Mouse (Mus musculus) intestine, embryonic 16.5 days (tissue): ENCODE data around the gene Fcor. TPM values are rescaled to one million over a fixed set of nuclear protein-coding genes. Genes with fewer than 3 reads are reported as not detected.

ENCODE experiments used
- ATAC-seq: fragments of 200-750 bp; cut with Nextera tagmentation; 2 replicates; pipeline ENCODE4 v1.8.0; 2017; ENCODE audit warnings: moderate TSS enrichment, moderate library complexity
- H3K27ac ChIP-seq: fragments of 300-500 bp; sonication (generic); 2 replicates; pipeline ENCODE4 v1.5.1; 2014; ENCODE audit warnings: mild to moderate bottlenecking, low read length
- H3K27me3 ChIP-seq: fragments of 300-500 bp; sonication (generic); replicated peaks from 2 replicates; pipeline ENCODE4 v1.6.1; 2014; ENCODE audit warnings: low read length, control low read depth, mixed read lengths; ENCODE audit not compliant: control insufficient read depth, insufficient read depth
- H3K36me3 ChIP-seq: fragments of 300-500 bp; sonication (generic); 2 replicates; pipeline ENCODE4 v1.6.1; 2014; ENCODE audit warnings: low read length, control low read depth; ENCODE audit not compliant: control insufficient read depth, insufficient read depth
- H3K4me1 ChIP-seq: fragments of 300-500 bp; sonication (generic); 2 replicates; pipeline ENCODE4 v1.6.1; 2014; ENCODE audit warnings: low read length, control low read depth, mixed read lengths; ENCODE audit not compliant: control insufficient read depth, insufficient read depth
- H3K4me2 ChIP-seq: fragments of 300-500 bp; sonication (generic); 2 replicates; pipeline ENCODE4 v1.6.1; 2014; ENCODE audit warnings: low read depth, low read length, control low read depth
- H3K4me3 ChIP-seq: fragments of 300-500 bp; sonication (generic); 2 replicates; pipeline ENCODE4 v1.5.1; 2014; ENCODE audit warnings: mild to moderate bottlenecking, low read length
- H3K9ac ChIP-seq: fragments of 300-500 bp; sonication (generic); 2 replicates; pipeline ENCODE4 v1.6.1; 2014; ENCODE audit warnings: low read depth, low read length
- H3K9me3 ChIP-seq: fragments of 300-500 bp; sonication (generic); 2 replicates; pipeline ENCODE4 v1.6.1; 2016; ENCODE audit warnings: low read length, control low read depth; ENCODE audit not compliant: control insufficient read depth
- whole genome bisulfite sequencing: fragments of 180-500 bp; shearing (Covaris S2); extraction: QIAGEN DNeasy Blood & Tissue Kit; methylation state at CpG from one replicate; pipeline ENCODE4 v1.1.7; 2014; 5-methylcytosine and 5-hydroxymethylcytosine counted together
- polyA plus RNA-seq: library from polyadenylated mRNA; unstranded; fragments of >200 nt; fragmentation: Nextera tagmentation; extraction: Ambion mirVana; gene quantifications from 2 replicates; pipeline ENCODE4 v1.2.1, GENCODE M21; 2015

Fcor gene
- polyA plus RNA-seq, 1 experiment from 2014 or later = 7.3 TPM

DNA sequence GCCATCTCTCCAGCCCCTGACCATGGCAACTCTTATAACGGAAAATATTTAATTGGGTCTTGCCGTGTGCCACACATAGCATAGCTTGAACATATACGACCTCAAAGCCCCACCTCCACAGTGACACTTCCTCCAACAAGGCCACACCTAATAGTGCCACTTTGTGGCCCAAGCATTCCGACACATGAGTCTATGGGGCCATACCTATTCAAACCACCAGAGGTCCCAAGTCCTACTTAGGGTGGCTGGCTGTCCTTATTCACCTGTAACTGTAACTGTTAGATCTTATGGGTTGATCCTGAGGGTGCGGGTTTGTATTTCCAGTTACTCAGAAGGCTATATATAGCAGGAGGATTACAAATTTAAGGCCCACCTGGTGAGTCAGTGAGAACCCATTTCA, 44.1 kb downstream of the Fcor start:
- Histone ChIP-seq H3K27ac (no peak overlapping the region), H3K4me3 (no peak overlapping the region), H3K4me1 (no peaks in the 10 kb centered on the region; the same call in 1 of the 2 replicates), H3K4me2 (no peak overlapping the region), H3K9me3 (no peaks in the 10 kb centered on the region), H3K9ac (no peak overlapping the region), H3K27me3 (no peaks in the 10 kb centered on the region), H3K36me3 (no peaks in the 10 kb centered on the region)
- 32% methylated on average over 5 of the region's 5 CpGs for WGBS
- ATAC-seq = 0 out of 2 replicates have a peak, but pooled peaks have one; percentile 18

DNA sequence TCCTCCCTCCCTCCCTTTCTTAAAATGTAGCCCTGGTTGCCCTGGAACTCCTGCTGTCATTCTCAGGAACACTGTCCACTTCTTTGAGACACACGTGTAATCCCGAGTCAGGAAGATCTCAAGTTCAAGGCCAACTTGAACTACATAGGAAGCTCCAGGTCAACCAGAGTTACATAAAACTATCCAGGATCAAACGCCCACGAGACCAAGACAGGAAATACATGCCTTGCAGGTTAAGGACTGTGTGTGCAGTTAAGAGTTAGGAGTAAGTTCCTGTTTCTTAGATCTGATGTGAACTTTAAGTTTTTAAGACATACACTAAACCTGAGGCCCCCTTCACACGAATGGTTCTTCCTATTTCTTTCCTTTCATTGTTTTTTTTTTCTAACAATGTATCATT, 45.2 kb downstream of the Fcor start:
- no peak for ATAC-seq
- WGBS = 56% methylated on average over 5 of the region's 5 CpGs
- Histone ChIP-seq H3K27ac (no peak overlapping the region), H3K9ac (no peak overlapping the region), H3K4me2 (no peak overlapping the region), H3K4me3 (no peak overlapping the region), H3K27me3 (no peaks in the 10 kb centered on the region), H3K4me1 (peaks cover 4% of the 10 kb centered on the region; the same call in 1 of the 2 replicates), H3K9me3 (no peaks in the 10 kb centered on the region), H3K36me3 (no peaks in the 10 kb centered on the region)

DNA sequence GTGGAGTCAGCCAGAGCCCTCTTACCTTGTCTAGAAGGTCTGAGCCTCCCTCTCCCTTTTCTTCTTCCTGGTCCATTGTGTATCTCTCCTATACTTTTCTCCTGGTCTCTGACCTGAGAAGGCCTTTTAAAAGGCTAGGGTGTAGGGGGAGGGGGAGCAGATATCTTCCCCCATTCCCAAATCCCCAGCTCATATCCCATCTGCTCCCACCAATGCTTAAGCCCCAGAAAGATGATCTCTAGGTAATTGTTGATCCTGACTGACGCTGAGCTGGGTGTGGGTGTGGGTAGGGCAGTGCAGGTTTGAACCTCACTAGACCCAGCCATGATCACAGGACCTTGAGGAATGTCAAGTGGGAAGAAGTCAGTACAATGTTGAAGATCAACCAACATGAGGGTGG, 46.7 kb downstream of the Fcor start, which contains the start of gene Pcp2:
Pcp2 (minus strand) TSS at position 101 of the 400 bp plus-strand sequence.
- no peak within 1 kb of the TSS for H3K27ac ChIP-seq

DNA sequence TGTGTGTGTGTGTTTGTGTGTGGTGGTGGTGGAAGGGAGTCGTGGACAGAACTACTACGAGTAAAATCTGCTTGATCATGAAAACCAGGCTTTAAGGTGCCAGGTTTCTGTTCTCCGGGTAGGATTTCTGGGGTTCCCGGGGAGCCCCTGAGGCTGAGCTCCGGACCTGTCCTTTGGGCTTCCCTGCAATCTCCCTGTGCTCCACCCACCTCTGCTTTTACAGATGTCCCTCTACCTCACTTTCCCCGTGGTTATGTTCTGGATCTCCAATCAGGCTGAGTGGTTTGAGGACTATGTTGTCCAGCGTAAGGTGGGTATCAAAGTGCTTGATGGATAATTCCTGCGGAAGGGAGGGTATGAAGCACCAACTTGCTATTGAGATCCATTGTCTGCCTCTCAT, 50.0 kb downstream of the Fcor start:
- Histone ChIP-seq H3K9ac (0 out of 2 replicates have a peak overlapping the region, but pooled peaks have one; percentile 73), H3K4me2 (peak overlapping the region; percentile 64), H3K27ac (no peak overlapping the region), H3K9me3 (no peaks in the 10 kb centered on the region), H3K4me3 (peak overlapping the region; percentile 66), H3K4me1 (peaks cover 14% of the 10 kb centered on the region), H3K36me3 (peaks cover 10% of the 10 kb centered on the region), H3K27me3 (no peaks in the 10 kb centered on the region)
- WGBS = 68% methylated on average over 8 of the region's 8 CpGs
- no peak for ATAC-seq

More for the DNA sequence above, 46.7 kb downstream of the Fcor start, which contains the start of gene Pcp2:
- H3K4me2 ChIP-seq = no peak within 1 kb of the TSS
- H3K36me3 ChIP-seq = no peaks in the 10 kb centered on the region
- H3K4me1 ChIP-seq = peaks cover 6% of the 10 kb centered on the region
- H3K9me3 ChIP-seq = no peaks in the 10 kb centered on the region
- H3K27me3 ChIP-seq = no peaks in the 10 kb centered on the region
- no peak within 1 kb of the TSS for H3K4me3 ChIP-seq
- H3K9ac ChIP-seq = no peak within 1 kb of the TSS
- WGBS = 70% methylated on average over 1 of the region's 1 CpGs
- ATAC-seq = no peak

DNA sequence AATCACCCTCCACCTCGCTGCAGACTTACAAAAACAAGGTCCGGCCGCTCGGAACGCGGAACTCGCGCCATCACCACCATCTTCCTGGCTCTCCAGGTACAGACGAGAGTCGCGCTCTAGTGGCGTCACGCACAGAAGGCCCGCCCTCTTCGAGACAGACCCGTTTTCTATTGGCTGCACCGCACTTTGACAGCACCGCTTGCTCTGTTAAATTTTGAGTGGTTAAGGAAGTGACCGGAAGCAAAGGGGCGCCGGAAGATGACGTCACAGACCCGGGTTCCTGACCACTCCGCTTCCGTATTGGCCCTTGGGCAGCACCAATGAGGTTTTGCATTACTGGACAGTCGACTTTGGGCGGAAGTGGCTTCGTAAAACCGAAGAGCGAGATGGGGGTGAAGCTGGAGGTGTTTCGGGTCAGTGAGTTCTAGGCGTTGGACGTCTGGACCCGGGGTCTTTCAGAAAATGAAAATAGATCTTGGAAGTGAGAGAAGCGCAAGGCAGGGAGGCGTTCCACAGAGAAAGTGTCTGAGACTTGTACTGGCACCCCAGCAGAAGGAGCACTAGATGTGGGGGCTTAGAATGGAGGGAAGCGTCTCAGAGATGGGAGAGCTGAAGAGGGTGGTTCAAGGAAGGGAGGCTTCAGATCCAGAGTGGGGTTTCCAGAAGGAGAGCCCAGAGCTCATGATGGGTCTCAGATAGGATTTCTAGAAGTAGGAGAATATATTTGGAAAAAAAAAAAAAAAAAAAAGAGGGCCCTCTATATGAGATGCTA, 50.8 kb downstream of the Fcor start, which contains the start of the genes Xab2 and Pet100:
Xab2 (minus strand) TSS at position 118 of the 772 bp plus-strand sequence.
Pet100 (plus strand) TSS at position 350 of the 772 bp plus-strand sequence.
- H3K9me3 ChIP-seq = no peaks in the 10 kb centered on the region
- H3K36me3 ChIP-seq = peaks cover 13% of the 10 kb centered on the region
- H3K27me3 ChIP-seq = no peaks in the 10 kb centered on the region
- under 1% methylated on average over 37 of the region's 37 CpGs for WGBS
- no peak within 1 kb of the TSS for H3K27ac ChIP-seq
- H3K9ac ChIP-seq = peak within 1 kb of the TSS; percentile 73
- ATAC-seq = peak; percentile 99
- peak within 1 kb of the TSS; percentile 80 for H3K4me2 ChIP-seq
- peaks cover 14% of the 10 kb centered on the region for H3K4me1 ChIP-seq
- peak within 1 kb of the TSS; percentile 66 for H3K4me3 ChIP-seq

Other genes with a start within 250 kb of the Fcor start
- 17.4 and 17.9 TPM in 2 replicates for gene Pex11g, start 204.7 kb downstream of the Fcor start, polyA plus RNA-seq
- not detected in 2 replicates for gene Tex45, start 201.5 kb downstream of the Fcor start, polyA plus RNA-seq
- gene Zfp358, start 179.2 kb downstream of the Fcor start, polyA plus RNA-seq = 30.3 and 31.4 TPM in 2 replicates
- 73.6 and 94.9 TPM in 2 replicates for gene Mcoln1, start 171.9 kb downstream of the Fcor start, polyA plus RNA-seq
- gene Pnpla6, start 157.0 kb downstream of the Fcor start, polyA plus RNA-seq = 39.9 and 43.3 TPM in 2 replicates
- 5.7 and 6.1 TPM in 2 replicates for gene C330021F23Rik, start 104.4 kb downstream of the Fcor start, polyA plus RNA-seq
- gene Camsap3, start 85.1 kb downstream of the Fcor start, polyA plus RNA-seq = 23.4 and 26.1 TPM in 2 replicates
- gene Xab2, start 51.0 kb downstream of the Fcor start, polyA plus RNA-seq = 45.9 and 48.1 TPM in 2 replicates
- gene Pet100, start 50.8 kb downstream of the Fcor start, polyA plus RNA-seq = 86.6 and 86.9 TPM in 2 replicates
- 0.29 TPM in 1 of 2 replicates, not detected in the other for gene Pcp2, start 46.8 kb downstream of the Fcor start, polyA plus RNA-seq
- 161 and 169 TPM in 2 replicates for gene Stxbp2, start 41.4 kb downstream of the Fcor start, polyA plus RNA-seq
- not detected in 2 replicates for gene Retn, start 16.6 kb downstream of the Fcor start, polyA plus RNA-seq
- gene Mcemp1, start 6.6 kb downstream of the Fcor start, polyA plus RNA-seq = 0.29 and 0.62 TPM in 2 replicates
- 35.0 and 38.8 TPM in 2 replicates for gene Trappc5, start 3.9 kb upstream of the Fcor start, polyA plus RNA-seq
- gene Fcer2a, start 21.8 kb upstream of the Fcor start, polyA plus RNA-seq = 0.06 TPM in 1 of 2 replicates, not detected in the other
- gene Clec4g, start 48.3 kb upstream of the Fcor start, polyA plus RNA-seq = 0.37 TPM in 1 of 2 replicates, not detected in the other
- gene Cd209a, start 76.6 kb upstream of the Fcor start, polyA plus RNA-seq = 0.12 and 0.20 TPM in 2 replicates
- not detected in 2 replicates for gene Cd209e, start 181.9 kb upstream of the Fcor start, polyA plus RNA-seq
- not detected in 2 replicates for gene Cd209d, start 206.2 kb upstream of the Fcor start, polyA plus RNA-seq